Mouse (Mus musculus): ENCODE measurements around the gene Bcar3. TPM values are rescaled to one million over a fixed set of nuclear protein-coding genes. Genes with fewer than 3 reads are reported as not detected.
A peak's percentile ranks its signal among the peaks of the same experiment; 100 is the strongest.

Bcar3 gene
- polyA plus RNA-seq, 1 experiment from 2014 or later = 13.7 TPM

DNA sequence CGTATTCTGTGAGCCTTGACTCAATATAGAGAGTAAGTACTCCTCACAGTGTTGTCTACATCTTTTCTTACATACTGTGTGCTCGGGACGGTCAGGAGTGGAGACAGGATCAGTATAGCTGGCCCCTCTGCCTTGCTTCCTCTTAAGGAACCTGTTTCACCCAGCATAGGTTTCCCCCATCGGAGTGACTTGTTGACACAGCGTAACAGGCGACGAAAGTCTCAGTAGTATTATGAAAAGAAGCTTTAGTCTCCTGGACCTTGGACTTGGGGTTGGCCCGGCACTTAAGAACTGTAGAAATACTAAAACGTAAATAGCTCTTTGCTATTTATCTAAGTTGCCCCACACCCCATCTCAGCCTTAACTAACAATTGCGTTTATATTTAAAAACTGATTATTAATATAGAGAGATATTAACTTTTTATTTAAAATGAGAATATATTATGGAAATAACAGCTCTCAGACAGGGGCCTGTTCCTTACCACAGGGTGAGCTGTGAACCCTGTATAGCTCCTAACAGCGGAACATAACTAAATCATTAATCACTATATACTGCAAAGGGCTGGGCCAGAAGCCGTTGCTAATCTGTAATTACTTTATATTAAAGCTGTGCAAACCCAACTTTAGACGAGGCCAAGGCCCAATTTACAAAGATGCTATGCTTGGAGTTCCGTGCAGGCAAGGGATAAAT is 176.5 kb downstream of the Bcar3 start:
- H3K4me2 ChIP-seq (ENCODE audit: low read depth, low read length) = no peak overlapping the region
- peak; percentile 63; the same call in 1 of the 2 replicates for ATAC-seq (ENCODE audit: insufficient read depth, low FRiP score)
- no peaks in the 10 kb centered on the region for H3K9me3 ChIP-seq (replicated peaks; ENCODE audit: control insufficient read depth, low read length)
- H3K27ac ChIP-seq (ENCODE audit: low read length) = peak overlapping the region; percentile 60
- WGBS = 65% methylated on average over 14 of the region's 14 CpGs
- H3K4me3 ChIP-seq (replicated peaks; ENCODE audit: low read length) = no peak overlapping the region
- H3K4me1 ChIP-seq (ENCODE audit: control insufficient read depth, insufficient read depth, low read length) = peaks cover 17% of the 10 kb centered on the region
- no peaks in the 10 kb centered on the region for H3K36me3 ChIP-seq (ENCODE audit: control insufficient read depth, insufficient read depth, low read length)
- H3K9ac ChIP-seq (ENCODE audit: low read length) = no peak overlapping the region
- no peaks in the 10 kb centered on the region for H3K27me3 ChIP-seq (ENCODE audit: control insufficient read depth, insufficient read depth, low read length)

GRCm38 (mm10) chr3:122471017-122471721 is 177.2 kb downstream of the Bcar3 start:
- Histone ChIP-seq H3K4me2 (ENCODE audit: low read depth, low read length) (no peak overlapping the region), H3K27ac (ENCODE audit: low read length) (peak overlapping the region; percentile 60), H3K9me3 (replicated peaks; ENCODE audit: control insufficient read depth, low read length) (no peaks in the 10 kb centered on the region), H3K4me1 (ENCODE audit: control insufficient read depth, insufficient read depth, low read length) (peaks cover 19% of the 10 kb centered on the region), H3K4me3 (replicated peaks; ENCODE audit: low read length) (no peak overlapping the region), H3K9ac (ENCODE audit: low read length) (no peak overlapping the region), H3K27me3 (ENCODE audit: control insufficient read depth, insufficient read depth, low read length) (no peaks in the 10 kb centered on the region), H3K36me3 (ENCODE audit: control insufficient read depth, insufficient read depth, low read length) (no peaks in the 10 kb centered on the region)
- 60% methylated on average over 12 of the region's 12 CpGs for WGBS
- no peak for ATAC-seq (ENCODE audit: insufficient read depth, low FRiP score)

- no peaks in the 10 kb centered on the region for H3K36me3 ChIP-seq (ENCODE audit: control insufficient read depth, insufficient read depth, low read length)
- ATAC-seq (ENCODE audit: insufficient read depth, low FRiP score) = no peak
- H3K9ac ChIP-seq (ENCODE audit: low read length) = no peak overlapping the region
- no peaks in the 10 kb centered on the region for H3K9me3 ChIP-seq (replicated peaks; ENCODE audit: control insufficient read depth, low read length)
- H3K4me2 ChIP-seq (ENCODE audit: low read depth, low read length) = no peak overlapping the region
- H3K4me1 ChIP-seq (ENCODE audit: control insufficient read depth, insufficient read depth, low read length) = peaks cover 19% of the 10 kb centered on the region
- WGBS = 80% methylated on average over 11 of the region's 11 CpGs
- no peak overlapping the region for H3K27ac ChIP-seq (ENCODE audit: low read length)
- H3K27me3 ChIP-seq (ENCODE audit: control insufficient read depth, insufficient read depth, low read length) = no peaks in the 10 kb centered on the region
- no peak overlapping the region for H3K4me3 ChIP-seq (replicated peaks; ENCODE audit: low read length)
Observed at GRCm38 (mm10) chr3:122472412-122472811, 178.5 kb downstream of the Bcar3 start.

GRCm38 (mm10) chr3:122473523-122474034 is 179.6 kb downstream of the Bcar3 start:
- Histone ChIP-seq H3K4me3 (replicated peaks; ENCODE audit: low read length) (no peak overlapping the region), H3K4me2 (ENCODE audit: low read depth, low read length) (peak overlapping the region; percentile 4; the same call in 1 of the 2 replicates), H3K27ac (ENCODE audit: low read length) (peak overlapping the region; percentile 46; the same call in 1 of the 2 replicates), H3K4me1 (ENCODE audit: control insufficient read depth, insufficient read depth, low read length) (peaks cover 19% of the 10 kb centered on the region), H3K27me3 (ENCODE audit: control insufficient read depth, insufficient read depth, low read length) (no peaks in the 10 kb centered on the region), H3K9ac (ENCODE audit: low read length) (no peak overlapping the region), H3K9me3 (replicated peaks; ENCODE audit: control insufficient read depth, low read length) (no peaks in the 10 kb centered on the region), H3K36me3 (ENCODE audit: control insufficient read depth, insufficient read depth, low read length) (no peaks in the 10 kb centered on the region)
- WGBS = 67% methylated on average over 11 of the region's 11 CpGs
- ATAC-seq (ENCODE audit: insufficient read depth, low FRiP score) = no peak

GRCm38 (mm10) chr3:122474067-122474466 is 180.1 kb downstream of the Bcar3 start:
- Histone ChIP-seq H3K4me2 (ENCODE audit: low read depth, low read length) (peak overlapping the region; percentile 4; the same call in 1 of the 2 replicates), H3K9me3 (replicated peaks; ENCODE audit: control insufficient read depth, low read length) (no peaks in the 10 kb centered on the region), H3K27ac (ENCODE audit: low read length) (peak overlapping the region; percentile 46; the same call in 1 of the 2 replicates), H3K27me3 (ENCODE audit: control insufficient read depth, insufficient read depth, low read length) (no peaks in the 10 kb centered on the region), H3K9ac (ENCODE audit: low read length) (no peak overlapping the region), H3K4me1 (ENCODE audit: control insufficient read depth, insufficient read depth, low read length) (peaks cover 19% of the 10 kb centered on the region), H3K36me3 (ENCODE audit: control insufficient read depth, insufficient read depth, low read length) (no peaks in the 10 kb centered on the region), H3K4me3 (replicated peaks; ENCODE audit: low read length) (no peak overlapping the region)
- 22% methylated on average over 5 of the region's 5 CpGs for WGBS
- ATAC-seq (ENCODE audit: insufficient read depth, low FRiP score) = peak; percentile 61; the same call in 1 of the 2 replicates

- Histone ChIP-seq H3K27ac (ENCODE audit: low read length) (no peak overlapping the region), H3K36me3 (ENCODE audit: control insufficient read depth, insufficient read depth, low read length) (no peaks in the 10 kb centered on the region), H3K4me1 (ENCODE audit: control insufficient read depth, insufficient read depth, low read length) (peaks cover 19% of the 10 kb centered on the region), H3K4me3 (replicated peaks; ENCODE audit: low read length) (no peak overlapping the region), H3K4me2 (ENCODE audit: low read depth, low read length) (no peak overlapping the region), H3K27me3 (ENCODE audit: control insufficient read depth, insufficient read depth, low read length) (no peaks in the 10 kb centered on the region), H3K9ac (ENCODE audit: low read length) (no peak overlapping the region), H3K9me3 (replicated peaks; ENCODE audit: control insufficient read depth, low read length) (no peaks in the 10 kb centered on the region)
- WGBS = 64% methylated on average over 4 of the region's 4 CpGs
- ATAC-seq (ENCODE audit: insufficient read depth, low FRiP score) = 0 out of 2 replicates have a peak, but pooled peaks have one; percentile 27
Observed at GRCm38 (mm10) chr3:122474796-122475195, 180.9 kb downstream of the Bcar3 start.

GRCm38 (mm10) chr3:122475735-122476134 is 181.8 kb downstream of the Bcar3 start:
- no peak for ATAC-seq (ENCODE audit: insufficient read depth, low FRiP score)
- Histone ChIP-seq H3K9ac (ENCODE audit: low read length) (no peak overlapping the region), H3K4me3 (replicated peaks; ENCODE audit: low read length) (no peak overlapping the region), H3K27me3 (ENCODE audit: control insufficient read depth, insufficient read depth, low read length) (no peaks in the 10 kb centered on the region), H3K4me2 (ENCODE audit: low read depth, low read length) (no peak overlapping the region), H3K4me1 (ENCODE audit: control insufficient read depth, insufficient read depth, low read length) (peaks cover 24% of the 10 kb centered on the region), H3K9me3 (replicated peaks; ENCODE audit: control insufficient read depth, low read length) (no peaks in the 10 kb centered on the region), H3K27ac (ENCODE audit: low read length) (no peak overlapping the region), H3K36me3 (ENCODE audit: control insufficient read depth, insufficient read depth, low read length) (no peaks in the 10 kb centered on the region)
- WGBS = 53% methylated on average over 1 of the region's 1 CpGs

DNA sequence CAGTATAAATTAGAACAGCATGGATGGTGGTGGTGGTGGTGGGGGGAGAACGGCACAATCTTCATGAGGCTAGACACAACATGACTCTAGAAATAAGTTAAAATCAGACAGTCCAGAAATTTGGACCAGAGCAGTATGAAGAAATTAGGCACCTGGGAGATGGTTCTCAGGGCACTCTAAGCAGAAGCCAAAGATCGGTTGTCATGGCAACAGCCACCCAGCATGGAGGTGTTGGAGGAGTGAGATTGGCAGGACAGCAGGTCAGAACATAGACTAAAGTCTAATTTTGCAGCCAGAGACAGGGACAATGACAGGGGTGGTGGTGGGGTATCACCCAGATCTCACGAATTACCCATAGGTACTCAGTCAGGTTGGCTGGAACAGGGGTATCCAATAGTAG is 182.7 kb downstream of the Bcar3 start:
- no peak overlapping the region for H3K9ac ChIP-seq (ENCODE audit: low read length)
- 77% methylated on average over 3 of the region's 3 CpGs for WGBS
- no peak overlapping the region for H3K4me2 ChIP-seq (ENCODE audit: low read depth, low read length)
- H3K27me3 ChIP-seq (ENCODE audit: control insufficient read depth, insufficient read depth, low read length) = no peaks in the 10 kb centered on the region
- H3K9me3 ChIP-seq (replicated peaks; ENCODE audit: control insufficient read depth, low read length) = no peaks in the 10 kb centered on the region
- no peak overlapping the region for H3K4me3 ChIP-seq (replicated peaks; ENCODE audit: low read length)
- no peak for ATAC-seq (ENCODE audit: insufficient read depth, low FRiP score)
- H3K36me3 ChIP-seq (ENCODE audit: control insufficient read depth, insufficient read depth, low read length) = no peaks in the 10 kb centered on the region
- no peak overlapping the region for H3K27ac ChIP-seq (ENCODE audit: low read length)
- peaks cover 27% of the 10 kb centered on the region for H3K4me1 ChIP-seq (ENCODE audit: control insufficient read depth, insufficient read depth, low read length)

DNA sequence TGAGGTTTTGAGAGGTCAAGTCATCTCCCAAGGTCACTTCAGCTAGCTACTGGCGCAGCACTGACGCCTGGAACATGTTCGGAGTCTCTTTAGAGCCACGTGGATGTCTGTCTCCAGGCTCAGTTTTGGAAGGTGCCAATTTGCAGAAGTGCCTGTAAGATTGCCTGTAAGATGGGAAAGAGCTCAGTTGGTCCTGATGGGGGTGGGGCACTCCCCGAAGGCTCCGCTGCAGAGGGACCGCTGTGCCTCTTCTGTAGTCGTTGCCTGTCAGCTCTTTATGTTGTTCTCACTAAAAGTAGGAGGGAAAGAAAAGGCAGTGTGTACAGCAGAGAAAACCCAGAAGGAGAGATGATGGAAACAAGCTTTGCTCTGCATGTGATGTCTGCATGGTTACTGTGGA is 183.6 kb downstream of the Bcar3 start:
- no peaks in the 10 kb centered on the region for H3K27me3 ChIP-seq (ENCODE audit: control insufficient read depth, insufficient read depth, low read length)
- H3K9me3 ChIP-seq (replicated peaks; ENCODE audit: control insufficient read depth, low read length) = no peaks in the 10 kb centered on the region
- H3K27ac ChIP-seq (ENCODE audit: low read length) = no peak overlapping the region
- 70% methylated on average over 8 of the region's 8 CpGs for WGBS
- H3K4me2 ChIP-seq (ENCODE audit: low read depth, low read length) = no peak overlapping the region
- ATAC-seq (ENCODE audit: insufficient read depth, low FRiP score) = no peak
- no peak overlapping the region for H3K9ac ChIP-seq (ENCODE audit: low read length)
- no peak overlapping the region for H3K4me3 ChIP-seq (replicated peaks; ENCODE audit: low read length)
- H3K4me1 ChIP-seq (ENCODE audit: control insufficient read depth, insufficient read depth, low read length) = peaks cover 33% of the 10 kb centered on the region
- no peaks in the 10 kb centered on the region for H3K36me3 ChIP-seq (ENCODE audit: control insufficient read depth, insufficient read depth, low read length)

Data from stomach, embryonic 16.5 days (tissue).